Mouse (Mus musculus) olfactory bulb, adult 2 months (tissue): ENCODE results near the gene Shc3.

ENCODE experiments used
- CTCF ChIP-seq: fragments of 200-500 bp; IDR thresholded peaks from 2 replicates; pipeline ENCODE4 v1.5.1; 2012; ENCODE audit warnings: low read depth, mild to moderate bottlenecking, low read length, moderate library complexity; ENCODE audit not compliant: insufficient read depth
- POLR2A ChIP-seq: fragments of 200-500 bp; IDR thresholded peaks from 2 replicates; pipeline ENCODE4 v1.6.1; 2012; ENCODE audit warnings: mild to moderate bottlenecking, low read depth, low read length, moderate library complexity; ENCODE audit not compliant: insufficient read depth

DNA sequence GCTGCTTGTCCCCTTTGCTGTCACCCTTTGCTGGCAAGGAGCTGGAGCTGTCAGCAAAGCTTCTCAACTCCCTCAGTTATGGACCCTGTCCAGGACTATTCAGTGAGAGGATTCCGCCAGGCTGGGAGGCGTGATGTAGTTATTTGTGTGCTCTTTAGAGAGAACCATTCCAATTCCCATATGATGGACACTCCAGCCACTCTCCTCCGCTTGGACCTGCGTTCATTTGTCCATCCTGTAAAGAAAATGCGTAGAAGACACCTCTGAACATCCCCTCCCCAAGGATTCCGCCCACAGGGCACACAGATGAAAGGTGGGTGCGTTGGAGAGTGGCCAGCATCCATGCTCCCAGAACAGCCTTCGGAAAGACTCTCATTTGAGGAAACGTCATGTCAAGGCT lies 148.4 kb downstream of the Shc3 start:
- TF ChIP-seq POLR2A (no peak), CTCF (no peak)
